Mouse (Mus musculus): ENCODE measurements around the gene Fgf18. TPM values are rescaled to one million over a fixed set of nuclear protein-coding genes. Genes with fewer than 3 reads are reported as not detected.
A peak's percentile ranks its signal among the peaks of the same experiment; 100 is the strongest.

Gene Fgf18
- total and polyA plus RNA-seq, 3 experiments: 0.15 to 0.40 TPM; not detected in 1

DNA sequence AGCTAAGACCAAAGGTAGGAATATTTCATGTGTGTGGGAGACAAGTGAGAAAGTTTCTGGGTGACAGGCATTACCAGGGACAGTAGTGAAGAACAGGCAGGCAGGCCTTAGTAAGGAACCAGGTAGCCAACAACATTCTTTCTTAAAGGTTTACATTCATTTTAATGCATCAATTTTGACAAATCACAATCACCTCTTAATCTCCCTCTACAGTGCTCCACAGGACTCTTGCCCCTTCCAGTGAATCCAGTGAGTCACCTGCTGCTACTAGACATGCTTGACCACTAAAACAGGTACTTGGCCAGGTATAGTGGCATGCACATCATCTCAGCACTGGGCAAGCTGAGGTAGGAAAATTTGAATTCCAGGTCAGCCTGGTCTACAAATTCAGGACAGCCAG lies 3.2 kb upstream of the Fgf18 start (continued):
- TF ChIP-seq MEF2A (IDR thresholded peaks at IDR 0.05; ENCODE audit: extremely low read depth, insufficient replicate concordance, low read depth, low read length, poor library complexity, severe bottlenecking) (no peak), ZNF384 (IDR thresholded peaks at IDR 0.05; ENCODE audit: low read depth, low read length) (no peak), SMC3 (IDR thresholded peaks at IDR 0.05; ENCODE audit: low read depth, low read length) (peak; percentile 14; the same call in 1 of the 2 replicates), SIN3A (IDR thresholded peaks at IDR 0.05; ENCODE audit: low read length) (no peak), TCF12 (IDR thresholded peaks at IDR 0.05; ENCODE audit: low read depth, low read length) (no peak), MAZ (IDR thresholded peaks at IDR 0.05; ENCODE audit: low read depth, low read length) (no peak), POLR2AphosphoS2 (IDR thresholded peaks at IDR 0.05; ENCODE audit: low read length) (no peak)

DNA sequence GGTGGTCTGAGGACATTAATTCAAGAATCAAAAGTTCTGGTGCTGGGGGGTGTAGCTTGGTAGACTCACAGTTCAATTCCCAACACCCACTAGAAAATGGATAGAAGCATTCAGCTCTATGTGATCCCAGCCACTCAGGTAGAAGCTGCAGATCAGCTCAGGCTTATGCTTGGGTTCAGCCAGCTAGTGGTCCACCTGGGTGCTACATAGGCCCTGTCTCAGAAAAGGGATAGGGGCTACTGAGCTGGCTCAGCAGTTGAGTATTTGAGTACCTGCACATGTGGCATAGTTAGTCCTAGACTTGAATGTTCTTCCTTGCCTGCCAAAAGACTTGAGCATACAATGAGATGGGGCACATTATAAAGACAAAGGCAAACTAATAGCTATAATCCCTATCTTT lies 2.3 kb upstream of the Fgf18 start:
- peaks cover 0 to 3% of the 10 kb centered on the region in 2 experiments; a peak in 1 of 4 replicates for H3K4me1 ChIP-seq (ENCODE audit: control insufficient read depth in 1 of 2, insufficient read depth in 2 of 2, low read length in 2 of 2)
- no peak overlapping the region for H3K9ac ChIP-seq (ENCODE audit: control insufficient read depth, low read depth, low read length, poor library complexity, severe bottlenecking)
- DNase-seq (ENCODE audit: low read depth, low spot score): peak; percentile 73
- H3K27ac ChIP-seq (ENCODE audit: control insufficient read depth, low read depth, low read length): no peak overlapping the region; the same call in 1 of the 2 replicates
- H3K4me3 ChIP-seq (ENCODE audit: control insufficient read depth in 1 of 2, insufficient read depth in 1 of 2, low read depth in 2 of 2, low read length in 2 of 2): no peak overlapping the region
- H3K79me2 ChIP-seq (ENCODE audit: control insufficient read depth, insufficient read depth, low read length, poor library complexity): no peaks in the 10 kb centered on the region
- peaks cover 21 to 25% of the 10 kb centered on the region in 2 experiments for H3K36me3 ChIP-seq (ENCODE audit: control insufficient read depth in 1 of 2, insufficient read depth in 2 of 2, low read length in 2 of 2)
- H3K9me3 ChIP-seq (replicated peaks; ENCODE audit: insufficient read depth, low read length): no peaks in the 10 kb centered on the region
- TF ChIP-seq SMC3 (IDR thresholded peaks at IDR 0.05; ENCODE audit: low read depth, low read length): peak; percentile 6; the same call in 1 of the 2 replicates
- no peak for TF ChIP-seq TBP (IDR thresholded peaks at IDR 0.05; ENCODE audit: low read depth, low read length)
- no peak for TF ChIP-seq POLR2AphosphoS5 (IDR thresholded peaks at IDR 0.05; ENCODE audit: borderline replicate concordance, low read depth, low read length)
- no peak for TF ChIP-seq ETS1 (IDR thresholded peaks at IDR 0.05; ENCODE audit: low read depth, low read length)
- TF ChIP-seq POLR2A (IDR thresholded peaks at IDR 0.05; ENCODE audit: control insufficient read depth in 1 of 2, insufficient read depth in 1 of 2, low read depth in 1 of 2, low read length in 2 of 2, poor library complexity in 1 of 2): peak in 1 of 2 experiments; percentile 45; a peak in 1 of 4 replicates
- no peak for TF ChIP-seq E2F4 (IDR thresholded peaks at IDR 0.05; ENCODE audit: borderline replicate concordance, low read depth, low read length)
- TF ChIP-seq POLR2AphosphoS2 (IDR thresholded peaks at IDR 0.05; ENCODE audit: low read length): no peak; the same call in none of the 2 replicates
- H3K27me3 ChIP-seq (ENCODE audit: control insufficient read depth in 1 of 2, insufficient read depth in 2 of 2, low read length in 2 of 2): no peaks in the 10 kb centered on the region

DNA sequence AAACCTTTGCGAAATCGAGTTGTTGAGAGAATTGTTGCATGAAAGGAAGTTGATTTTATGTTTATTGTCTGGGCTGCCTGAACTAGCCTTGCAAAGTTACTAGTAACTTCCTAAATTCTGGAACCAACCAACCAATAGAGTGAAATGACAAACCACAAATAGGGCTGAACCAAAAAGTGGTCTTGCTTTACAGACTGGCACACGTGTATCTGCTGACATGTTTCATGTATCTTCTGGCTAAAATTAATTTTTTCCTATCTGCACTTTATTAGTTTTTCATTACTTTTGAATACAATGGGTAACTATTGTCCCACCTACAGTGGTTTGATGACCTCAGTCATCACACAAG lies 1.9 kb upstream of the Fgf18 start:
- peak; percentile 78 for DNase-seq (ENCODE audit: low read depth, low spot score)
- no peaks in the 10 kb centered on the region for H3K27me3 ChIP-seq (ENCODE audit: control insufficient read depth in 1 of 2, insufficient read depth in 2 of 2, low read length in 2 of 2)
- H3K36me3 ChIP-seq (ENCODE audit: control insufficient read depth in 1 of 2, insufficient read depth in 2 of 2, low read length in 2 of 2): peaks cover 17 to 22% of the 10 kb centered on the region in 2 experiments
- TF ChIP-seq SIN3A (IDR thresholded peaks at IDR 0.05; ENCODE audit: low read length): no peak
- no peak for TF ChIP-seq JUND (IDR thresholded peaks at IDR 0.05; ENCODE audit: low read depth, low read length)
- TF ChIP-seq ZMIZ1 (IDR thresholded peaks at IDR 0.05; ENCODE audit: low read depth, low read length): no peak
- no peak; a peak in 1 of 4 replicates for TF ChIP-seq EP300 (IDR thresholded peaks at IDR 0.05; ENCODE audit: low read depth in 1 of 2, low read length in 2 of 2)
- 0 out of 2 replicates have a peak, but pooled peaks have one; percentile 34 for TF ChIP-seq BHLHE40 (IDR thresholded peaks at IDR 0.05; ENCODE audit: borderline replicate concordance, low read depth, low read length)
- TF ChIP-seq TCF12 (IDR thresholded peaks at IDR 0.05; ENCODE audit: low read depth, low read length): no peak
- TF ChIP-seq POLR2A (IDR thresholded peaks at IDR 0.05; ENCODE audit: control insufficient read depth in 1 of 2, insufficient read depth in 1 of 2, low read depth in 1 of 2, low read length in 2 of 2, poor library complexity in 1 of 2): no peak; a peak in 1 of 4 replicates
- TF ChIP-seq MAFK (IDR thresholded peaks at IDR 0.05; ENCODE audit: borderline replicate concordance, low read depth, low read length): no peak; the same call in 1 of the 2 replicates
- no peak for TF ChIP-seq POLR2AphosphoS5 (IDR thresholded peaks at IDR 0.05; ENCODE audit: borderline replicate concordance, low read depth, low read length)
- TF ChIP-seq CHD2 (IDR thresholded peaks at IDR 0.05; ENCODE audit: low read length): no peak
- TF ChIP-seq MYC (IDR thresholded peaks at IDR 0.05; ENCODE audit: low read depth, low read length): peak; percentile 62; the same call in 1 of the 2 replicates
- no peak for TF ChIP-seq TAL1 (IDR thresholded peaks at IDR 0.05; ENCODE audit: low read length)
- TF ChIP-seq CHD1 (IDR thresholded peaks at IDR 0.05; ENCODE audit: low read depth, low read length): no peak
- TF ChIP-seq MXI1 (IDR thresholded peaks at IDR 0.05; ENCODE audit: low read depth, low read length): 0 out of 2 replicates have a peak, but pooled peaks have one; percentile 16
- no peak for TF ChIP-seq E2F4 (IDR thresholded peaks at IDR 0.05; ENCODE audit: borderline replicate concordance, low read depth, low read length)
- no peak for TF ChIP-seq MAZ (IDR thresholded peaks at IDR 0.05; ENCODE audit: low read depth, low read length)
- TF ChIP-seq UBTF (IDR thresholded peaks at IDR 0.05; ENCODE audit: borderline replicate concordance, insufficient read depth, low read depth, low read length): no peak
- no peak for TF ChIP-seq USF2 (IDR thresholded peaks at IDR 0.05; ENCODE audit: borderline replicate concordance in 1 of 2, insufficient read depth in 1 of 2, low read depth in 1 of 2, low read length in 2 of 2)
- no peak for TF ChIP-seq ETS1 (IDR thresholded peaks at IDR 0.05; ENCODE audit: low read depth, low read length)
- no peak for TF ChIP-seq RCOR1 (IDR thresholded peaks at IDR 0.05; ENCODE audit: low read depth, low read length)
- TF ChIP-seq POLR2AphosphoS2 (IDR thresholded peaks at IDR 0.05; ENCODE audit: low read length): peak; percentile 85
- TF ChIP-seq ELF1 (IDR thresholded peaks at IDR 0.05; ENCODE audit: low read depth, low read length): no peak

More for the DNA sequence above, 1.9 kb upstream of the Fgf18 start:
- no peak overlapping the region; the same call in 1 of the 2 replicates for H3K27ac ChIP-seq (ENCODE audit: control insufficient read depth, low read depth, low read length)
- no peak overlapping the region for H3K4me3 ChIP-seq (ENCODE audit: control insufficient read depth in 1 of 2, insufficient read depth in 1 of 2, low read depth in 2 of 2, low read length in 2 of 2)
- H3K9me3 ChIP-seq (replicated peaks; ENCODE audit: insufficient read depth, low read length): no peaks in the 10 kb centered on the region
- no peaks in the 10 kb centered on the region for H3K79me2 ChIP-seq (ENCODE audit: control insufficient read depth, insufficient read depth, low read length, poor library complexity)
- peaks cover 0 to 3% of the 10 kb centered on the region in 2 experiments; a peak in 1 of 4 replicates for H3K4me1 ChIP-seq (ENCODE audit: control insufficient read depth in 1 of 2, insufficient read depth in 2 of 2, low read length in 2 of 2)
- no peak overlapping the region for H3K9ac ChIP-seq (ENCODE audit: control insufficient read depth, low read depth, low read length, poor library complexity, severe bottlenecking)

Measured in MEL (cell line).